Mouse (Mus musculus): ENCODE results near the gene Pdxp.
"Not testable (repeated sequence)": the region's sequence is repeated elsewhere in the genome, so short reads cannot be mapped to it uniquely, and the experiment has no call there.

The Pdxp gene

DNA sequence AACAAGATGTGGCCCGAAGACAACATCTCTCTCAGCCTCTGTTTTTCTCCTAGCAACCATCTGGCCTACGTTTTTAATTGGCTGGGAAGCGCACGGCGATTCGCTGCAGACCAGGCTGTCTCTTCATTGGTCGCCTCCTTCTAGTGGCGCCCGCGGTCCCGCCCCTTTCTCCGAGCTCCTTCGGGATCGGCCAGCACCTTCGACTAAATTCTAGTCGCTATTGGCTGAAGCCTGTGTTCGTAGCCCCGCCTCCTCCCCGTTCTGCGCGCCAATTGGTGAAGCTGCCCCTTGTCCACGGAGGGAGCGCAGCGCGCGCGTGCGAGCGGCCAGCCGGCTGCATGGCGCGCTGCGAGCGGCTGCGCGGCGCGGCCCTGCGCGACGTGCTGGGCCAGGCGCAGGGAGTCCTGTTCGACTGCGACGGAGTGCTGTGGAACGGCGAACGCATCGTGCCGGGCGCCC, at the start of gene Pdxp:
Gene Pdxp (plus strand): TSS at position 288 of the 459 bp plus-strand sequence.
- DNase-seq (ENCODE audit: low spot score): peak; percentile 97

DNA sequence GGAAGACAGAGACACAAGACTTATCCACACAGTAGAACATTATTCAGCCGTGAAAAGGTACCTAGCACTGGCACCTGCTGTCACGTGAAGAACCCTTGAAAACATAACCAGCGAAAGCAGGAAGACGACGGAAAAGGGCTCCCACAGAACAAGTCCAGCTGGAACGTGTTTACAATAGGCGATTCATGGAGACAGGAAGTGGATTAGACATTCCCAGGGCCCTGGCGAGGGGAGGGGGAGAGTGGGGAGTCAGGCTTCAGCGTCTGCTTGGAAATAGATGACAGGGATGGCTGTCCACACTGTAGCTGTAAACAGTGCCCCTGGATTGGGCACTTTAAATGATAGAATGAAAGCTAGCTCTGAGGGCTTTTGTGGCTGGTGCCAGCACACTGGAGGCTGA, 45.3 kb upstream of the Pdxp start:
- no peak for DNase-seq (ENCODE audit: low spot score)

DNA sequence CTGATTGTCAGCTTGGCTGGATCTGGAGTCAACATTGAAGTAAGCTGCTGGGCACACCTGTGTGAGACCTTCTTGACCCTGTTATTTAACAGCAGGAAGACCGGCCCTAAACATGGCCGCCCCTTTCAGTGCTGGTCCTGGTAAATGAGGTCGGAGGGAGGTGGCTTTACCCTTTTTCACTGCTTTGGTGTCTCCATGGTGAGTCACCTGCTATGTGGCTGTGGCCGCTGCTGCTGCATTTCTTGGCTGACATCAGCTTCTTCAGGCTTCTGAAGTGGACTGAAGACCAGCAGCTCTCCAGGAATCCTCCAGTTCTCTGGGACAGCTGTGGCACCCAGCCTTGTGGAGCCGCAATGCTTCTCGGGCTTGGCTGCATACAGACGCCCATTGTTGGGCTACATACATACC, 44.9 kb upstream of the Pdxp start:
- DNase-seq (ENCODE audit: low spot score): no peak

DNA sequence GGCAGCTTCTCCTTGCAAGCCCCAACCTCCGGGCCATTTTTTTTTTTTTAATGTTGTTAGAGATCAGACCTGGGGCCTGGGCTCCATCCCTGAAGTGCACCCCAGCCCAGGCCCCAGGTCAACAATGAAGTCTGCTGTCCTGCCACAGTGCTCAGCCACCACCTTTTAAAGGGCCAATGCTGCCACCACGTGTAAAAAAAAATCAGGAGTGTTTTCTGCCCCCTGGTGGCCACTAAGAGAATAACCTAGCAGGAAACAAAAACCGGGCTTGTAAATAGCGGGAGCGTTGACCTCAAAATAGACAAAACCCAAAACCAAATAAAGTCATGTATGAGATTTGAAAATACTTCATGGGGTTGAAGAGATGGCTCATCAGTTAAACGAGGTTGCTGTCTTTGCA, 43.9 kb upstream of the Pdxp start:
- peak; percentile 56 for DNase-seq (ENCODE audit: low spot score)

DNA sequence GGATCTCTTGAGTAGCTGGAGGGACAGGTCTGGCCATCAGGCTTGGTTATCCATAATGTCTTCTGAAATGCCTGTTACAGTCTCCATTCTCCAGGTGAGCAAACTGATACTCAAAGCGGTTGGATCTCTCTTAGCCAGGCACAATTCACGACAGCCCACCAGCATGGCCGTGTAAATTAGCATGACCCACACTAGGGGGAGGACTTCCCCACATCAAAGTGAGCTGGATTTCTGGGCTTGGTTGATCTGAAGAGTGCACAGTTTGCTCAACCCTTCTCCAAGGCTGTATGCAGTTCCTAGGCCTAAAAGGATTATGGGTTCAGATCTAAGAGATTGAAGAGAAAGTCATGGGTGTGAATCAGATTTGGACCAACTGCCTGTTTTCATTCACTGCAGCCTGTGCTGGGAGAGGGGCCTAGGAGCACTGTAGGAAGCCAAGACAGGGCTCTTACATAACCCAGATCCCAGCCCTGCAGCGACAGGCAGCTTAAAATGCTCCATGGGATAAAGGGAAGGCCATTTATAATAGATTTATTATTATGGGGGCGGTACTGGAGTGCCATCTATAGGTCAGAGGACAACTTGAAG, 41.6 kb upstream of the Pdxp start:
- no peak for DNase-seq (ENCODE audit: low spot score)

DNA sequence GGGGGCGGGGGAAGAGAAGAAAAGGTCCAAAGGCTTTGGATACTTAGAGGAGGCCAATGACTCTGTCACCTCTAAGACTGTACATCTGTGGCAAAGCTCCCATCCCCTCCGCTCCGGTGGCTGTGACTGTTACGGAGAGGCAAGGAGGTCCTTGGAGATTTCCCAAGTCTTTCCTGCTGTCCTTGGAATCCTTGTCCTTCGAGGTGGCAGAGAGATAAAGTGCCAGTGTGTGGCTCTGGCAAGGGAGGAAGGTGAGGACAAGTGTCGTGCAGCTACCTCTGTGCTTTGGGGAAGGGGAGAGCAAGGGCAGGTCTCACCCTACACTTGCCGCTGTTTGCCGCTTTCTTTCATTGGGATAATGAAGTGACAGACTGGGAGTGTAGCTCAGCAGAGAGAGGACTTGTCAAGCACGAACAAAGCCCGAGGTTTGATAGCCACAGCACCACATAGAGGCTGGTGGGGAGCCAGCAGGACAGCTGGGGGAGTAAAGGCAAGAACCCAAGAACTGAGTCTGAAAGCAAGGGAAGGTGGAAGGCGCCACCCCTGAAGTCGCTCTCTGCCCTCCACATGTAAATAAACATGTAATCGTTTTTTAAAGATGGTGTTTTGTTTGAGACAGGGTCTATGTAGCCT, 39.8 kb upstream of the Pdxp start:
- DNase-seq (ENCODE audit: low spot score): no peak

DNA sequence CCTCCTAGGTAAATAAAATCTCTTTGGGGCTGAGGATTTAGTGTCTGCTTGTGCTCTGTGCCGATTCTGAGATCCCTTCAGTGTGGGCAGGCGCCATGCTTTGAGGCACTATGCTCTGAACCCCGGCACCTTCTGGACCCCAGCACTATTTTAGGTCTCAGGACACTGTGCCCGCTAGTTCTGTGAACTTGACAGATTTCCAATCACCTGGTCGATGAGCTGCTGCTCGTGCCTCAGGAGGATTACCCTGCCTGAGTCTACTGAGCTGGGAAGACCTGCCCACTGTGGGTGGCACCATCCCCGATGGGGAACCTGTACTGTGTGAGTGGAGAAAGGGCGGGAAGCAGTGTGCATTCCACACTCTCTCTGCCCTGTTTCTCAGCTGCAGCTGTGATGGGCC, 38.7 kb upstream of the Pdxp start:
- no peak for DNase-seq (ENCODE audit: low spot score)

DNA sequence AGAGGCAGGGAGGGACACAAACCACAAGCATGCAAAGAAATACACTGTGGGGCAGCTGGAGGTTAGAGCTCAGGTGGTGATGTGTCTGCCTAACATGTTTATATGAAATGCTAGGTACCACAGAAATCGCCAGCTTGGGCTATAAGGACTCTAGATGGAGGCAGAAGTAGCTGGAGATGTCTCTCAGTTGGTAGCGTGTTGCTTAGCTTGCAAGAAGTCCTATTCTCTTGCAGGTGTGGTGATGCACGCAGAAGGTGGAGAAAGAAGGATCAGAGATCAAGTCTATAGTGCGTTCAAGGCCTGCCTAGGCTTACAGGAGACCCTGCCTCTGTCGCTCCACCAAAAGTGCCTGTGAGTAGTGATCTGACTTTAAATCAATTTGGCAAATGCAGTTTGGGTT, 38.2 kb upstream of the Pdxp start:
- DNase-seq (ENCODE audit: low spot score): no peak

DNA sequence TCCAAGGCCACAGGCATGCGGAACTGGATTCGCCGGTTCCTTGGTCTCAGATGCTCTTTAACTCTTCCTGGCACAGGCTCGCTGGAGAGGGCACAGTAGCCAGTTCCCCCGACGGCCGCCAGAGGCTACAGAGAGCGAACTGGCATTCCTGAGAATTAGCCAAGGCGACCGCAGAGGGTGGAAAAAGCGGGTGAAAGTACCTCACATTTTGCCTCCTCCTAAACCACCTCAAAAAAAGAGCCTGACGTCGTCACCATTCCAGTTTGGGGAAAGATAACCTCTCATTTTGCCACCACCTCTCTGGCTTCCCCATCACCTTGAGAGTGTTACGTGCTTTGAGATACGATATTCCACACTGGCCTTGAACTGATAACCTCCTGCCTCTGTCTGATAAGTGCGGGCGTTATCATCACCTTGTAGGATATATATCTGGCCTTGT, 37.4 kb upstream of the Pdxp start:
- DNase-seq (ENCODE audit: low spot score): peak; percentile 48

DNA sequence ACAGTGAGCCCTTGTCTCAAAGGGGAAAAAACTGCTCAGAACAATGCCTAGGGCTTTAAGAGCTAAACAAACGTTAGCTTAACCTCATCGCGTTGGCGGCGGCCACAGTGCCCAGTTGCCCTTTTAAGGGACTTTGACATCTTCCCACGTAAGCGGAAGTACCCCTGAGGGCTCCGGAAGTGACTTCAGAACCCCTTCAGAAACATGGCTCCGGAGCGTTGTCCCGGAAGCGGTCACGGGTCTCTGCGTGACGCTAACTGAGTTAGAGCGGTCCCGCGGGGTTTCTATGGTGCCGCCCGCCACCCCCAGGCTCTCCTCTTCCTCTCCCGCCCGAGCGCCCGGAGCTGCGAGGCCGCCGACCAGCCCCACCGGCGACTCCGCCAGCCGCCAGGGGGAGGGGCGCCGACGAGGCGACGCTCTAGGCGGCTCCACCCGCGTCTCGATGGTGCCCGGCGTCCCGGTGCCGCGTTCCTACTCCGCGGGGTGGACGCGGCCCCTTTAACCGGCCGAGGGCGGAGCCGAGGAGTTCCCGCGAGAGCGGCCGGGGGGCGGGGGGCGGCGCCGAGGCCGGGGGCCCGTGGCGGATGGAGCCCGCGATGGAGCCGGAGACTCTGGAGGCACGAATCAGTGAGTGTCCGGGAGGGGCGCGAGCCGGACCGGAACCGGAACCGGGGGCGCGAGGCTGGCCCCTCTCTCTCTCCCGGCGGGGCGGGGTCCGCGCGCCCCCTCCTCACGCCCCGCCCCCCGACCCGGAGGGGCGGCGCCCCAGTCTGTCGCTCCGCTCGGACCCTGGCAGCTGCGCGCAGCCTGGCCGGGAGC, 36.5 kb upstream of the Pdxp start, which contains the start of gene Gga1:
Gene Gga1 (plus strand): TSS at position 200 of the 819 bp plus-strand sequence.
- peak; percentile 97 for DNase-seq (ENCODE audit: low spot score)

DNA sequence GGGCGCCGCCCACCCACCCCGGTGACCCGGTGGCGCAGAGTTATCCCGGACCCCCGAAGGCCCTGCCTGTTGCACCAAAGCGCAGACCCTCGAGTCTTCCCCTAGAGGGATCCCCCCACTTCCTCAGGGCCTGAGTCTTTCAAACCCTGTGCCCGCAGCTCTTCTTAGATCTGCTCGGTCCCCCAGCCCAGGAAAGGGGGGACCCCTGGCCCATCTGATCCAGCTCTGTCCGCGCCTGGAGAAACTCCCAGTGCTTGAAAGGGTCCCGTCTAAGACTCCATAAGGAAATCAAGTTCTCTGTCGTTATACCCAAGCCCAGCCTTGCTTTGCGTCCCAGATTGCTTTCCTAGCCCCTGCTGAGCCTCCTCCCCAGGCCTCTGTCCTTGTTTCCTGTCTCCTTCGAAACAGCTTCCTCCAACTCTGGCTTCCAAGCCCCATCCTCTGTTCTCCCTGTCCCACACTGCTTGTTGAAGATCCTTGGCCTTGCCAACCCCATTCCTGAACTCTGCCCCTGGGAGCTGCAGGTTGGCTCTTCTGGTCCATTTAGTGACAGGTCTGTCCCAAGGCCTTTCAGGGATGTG, 35.8 kb upstream of the Pdxp start:
- no peak for DNase-seq (ENCODE audit: low spot score)

DNA sequence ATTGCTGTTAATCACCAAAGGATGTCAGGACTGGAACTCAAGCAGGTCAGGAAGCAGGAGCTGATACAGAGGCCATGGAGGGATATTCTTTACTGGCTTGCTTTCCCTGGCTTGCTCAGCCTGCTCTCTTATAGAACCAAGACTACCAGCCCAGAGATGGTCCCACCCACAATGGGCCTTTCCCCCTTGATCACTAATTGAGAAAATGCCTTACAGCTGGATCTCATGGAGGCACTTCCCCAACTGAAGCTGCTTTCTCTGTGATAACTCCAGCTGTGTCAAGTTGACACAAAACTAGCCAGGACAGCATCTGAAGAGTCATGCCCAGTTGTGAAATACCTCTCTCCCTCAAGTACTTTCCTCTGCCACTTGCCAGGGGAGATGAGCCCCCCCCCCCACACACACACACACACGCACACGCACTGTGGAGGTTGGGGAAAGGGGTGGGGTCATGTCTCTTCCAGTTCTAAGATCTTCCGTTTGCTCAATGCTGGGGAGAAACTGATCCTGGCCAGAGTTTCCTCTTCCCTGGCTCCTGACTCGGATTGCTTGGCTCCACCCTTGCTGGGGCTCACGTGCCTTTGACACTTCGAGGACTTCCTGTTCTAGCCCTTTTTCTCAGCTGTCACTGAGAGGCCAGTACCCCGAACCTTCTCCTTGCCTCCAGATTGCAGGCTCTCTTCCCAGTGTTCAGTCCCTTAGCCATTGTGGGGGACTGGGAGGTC, 34.8 kb upstream of the Pdxp start:
- DNase-seq (ENCODE audit: low spot score): not testable (repeated sequence)

DNA sequence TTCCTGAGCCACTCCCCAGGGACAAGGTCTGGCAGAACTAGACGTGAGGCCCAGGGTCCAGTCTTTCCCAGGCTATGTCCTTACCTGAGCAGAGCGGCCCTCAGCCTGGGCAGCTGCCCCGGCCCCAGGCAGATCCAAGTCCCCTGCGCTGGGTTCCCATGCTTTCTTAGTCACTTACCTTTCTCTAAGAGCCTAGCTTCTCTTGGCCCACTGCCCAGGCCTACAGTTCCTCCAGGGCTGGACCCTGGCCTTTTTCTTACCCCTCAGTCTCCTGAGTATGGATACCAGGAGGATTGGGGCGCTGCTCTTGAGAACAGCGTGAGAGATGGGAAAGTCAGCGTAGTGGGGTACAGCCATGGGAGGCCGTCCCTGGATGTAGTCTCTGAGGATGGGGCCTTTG, 33.3 kb upstream of the Pdxp start:
- no peak for DNase-seq (ENCODE audit: low spot score)

DNA sequence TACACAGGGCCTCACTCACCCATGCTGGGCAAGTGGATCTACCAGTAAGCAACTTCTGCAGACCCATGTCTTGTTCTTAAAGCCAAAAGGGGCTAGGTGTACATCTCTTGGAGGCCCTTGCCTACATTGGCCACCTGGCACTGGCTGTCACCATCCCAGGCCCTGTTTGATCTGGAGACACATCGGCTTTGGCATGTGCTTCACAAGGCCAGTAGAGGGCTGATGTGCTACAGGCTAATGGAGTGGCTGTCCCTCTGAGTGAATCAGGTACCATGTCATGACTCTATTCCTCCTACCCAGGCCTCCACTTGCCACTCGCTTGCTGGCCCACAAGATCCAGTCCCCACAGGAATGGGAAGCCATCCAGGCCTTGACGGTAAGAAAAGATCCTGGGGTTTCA, 31.9 kb upstream of the Pdxp start:
- DNase-seq (ENCODE audit: low spot score): no peak

DNA sequence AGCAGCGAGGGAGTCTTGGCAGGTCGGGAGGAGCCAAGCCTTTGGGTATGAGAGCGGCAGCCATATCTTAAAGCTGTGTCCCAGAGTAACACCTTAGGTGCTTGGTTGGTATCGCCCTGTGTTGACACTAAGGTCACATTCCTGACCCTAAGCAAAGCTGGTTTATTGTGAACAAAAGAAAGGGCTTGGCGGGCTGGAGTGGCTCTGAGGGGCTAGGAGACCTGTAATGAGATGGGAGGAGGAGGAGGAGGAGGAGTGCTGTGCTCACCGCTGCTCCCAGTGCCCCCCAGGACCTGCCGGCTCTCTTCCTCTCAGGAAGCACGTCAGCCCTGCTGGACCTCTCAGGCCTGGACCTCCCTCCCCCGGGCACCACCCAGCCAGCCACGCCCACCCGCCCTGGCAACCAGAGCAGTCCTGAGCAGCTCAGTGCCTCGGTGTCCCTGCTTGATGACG, 24.3 kb upstream of the Pdxp start:
- no peak for DNase-seq (ENCODE audit: low spot score)

DNA sequence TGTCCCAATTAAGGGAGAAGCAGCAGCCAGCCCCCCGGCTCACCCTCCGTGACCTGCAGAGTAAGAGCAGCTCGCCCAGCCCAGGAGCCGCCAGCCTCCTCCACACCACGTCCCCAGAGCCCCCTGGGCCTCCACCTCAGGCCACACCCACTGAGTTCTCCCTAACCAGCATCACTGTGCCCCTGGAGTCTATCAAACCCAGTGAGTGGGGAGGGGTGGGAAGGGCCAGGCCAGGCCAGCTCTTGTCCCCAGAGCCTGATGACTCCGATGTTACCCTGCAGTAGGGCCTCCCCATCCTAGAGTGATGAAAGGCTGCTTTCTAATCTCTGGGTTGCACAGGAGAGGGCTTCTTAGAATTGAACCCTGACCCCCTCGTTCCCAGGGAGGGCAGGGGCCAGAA, 21.3 kb upstream of the Pdxp start:
- no peak for DNase-seq (ENCODE audit: low spot score)

DNA sequence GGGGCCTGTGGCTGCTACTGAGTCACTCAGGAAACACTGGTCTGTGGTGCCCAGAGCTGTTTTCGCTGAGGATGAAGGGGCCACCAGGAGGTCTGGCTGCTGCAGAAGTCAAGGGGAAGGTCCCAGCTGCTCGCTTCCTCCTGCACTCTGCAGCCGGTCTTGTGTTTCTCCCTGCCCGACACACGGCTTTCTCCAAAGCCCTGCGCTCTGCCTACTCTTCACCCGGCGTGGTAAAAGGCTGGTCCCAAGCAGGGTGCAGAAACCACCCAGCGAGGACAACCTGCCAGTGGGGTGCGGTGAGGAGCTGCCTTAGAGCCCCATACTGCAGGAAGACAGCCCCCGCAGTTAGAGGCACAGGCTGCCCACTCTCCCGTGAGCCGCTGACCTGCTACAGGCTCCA, 19.0 kb upstream of the Pdxp start:
- DNase-seq (ENCODE audit: low spot score): peak; percentile 37

DNA sequence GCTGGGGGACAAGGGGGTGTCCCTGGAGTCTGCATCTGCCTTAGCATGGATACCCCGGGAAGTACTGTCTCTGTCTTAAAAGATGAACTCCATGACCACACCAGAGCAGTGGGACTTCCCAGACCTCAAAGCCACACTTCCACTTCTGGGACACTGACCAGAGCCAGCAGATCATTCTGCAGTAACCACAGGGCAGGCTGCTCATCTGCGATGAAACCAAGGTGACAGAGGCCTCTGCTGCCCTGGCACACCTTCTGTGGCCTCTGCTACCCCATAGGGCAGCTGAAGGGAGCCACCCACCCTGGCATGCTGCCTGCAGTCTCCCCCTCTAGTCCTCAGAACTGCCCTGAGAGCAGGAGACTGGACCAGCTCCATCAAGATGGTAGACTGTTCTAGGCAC, 18.0 kb upstream of the Pdxp start:
- no peak for DNase-seq (ENCODE audit: low spot score)

DNA sequence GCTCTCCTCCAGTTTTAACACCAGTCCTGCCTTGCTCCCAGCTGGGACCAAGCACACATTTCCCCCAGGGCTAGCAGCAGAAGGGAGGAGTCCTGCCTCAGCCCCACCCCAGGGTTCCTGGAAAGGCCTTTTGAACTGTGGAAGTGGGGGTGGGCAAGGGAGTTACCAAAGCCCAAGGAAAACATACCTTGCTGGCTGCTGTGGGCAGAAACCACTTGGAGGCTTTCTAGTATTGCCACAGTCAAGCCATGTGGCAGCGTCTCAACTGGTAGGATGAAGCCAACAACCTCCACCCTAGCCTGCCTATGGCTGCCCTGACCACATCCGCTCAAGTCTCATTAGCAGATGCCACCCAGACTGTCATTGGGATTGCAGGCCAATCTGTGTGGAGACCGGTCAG, 17.6 kb upstream of the Pdxp start:
- DNase-seq (ENCODE audit: low spot score): peak; percentile 65

DNA sequence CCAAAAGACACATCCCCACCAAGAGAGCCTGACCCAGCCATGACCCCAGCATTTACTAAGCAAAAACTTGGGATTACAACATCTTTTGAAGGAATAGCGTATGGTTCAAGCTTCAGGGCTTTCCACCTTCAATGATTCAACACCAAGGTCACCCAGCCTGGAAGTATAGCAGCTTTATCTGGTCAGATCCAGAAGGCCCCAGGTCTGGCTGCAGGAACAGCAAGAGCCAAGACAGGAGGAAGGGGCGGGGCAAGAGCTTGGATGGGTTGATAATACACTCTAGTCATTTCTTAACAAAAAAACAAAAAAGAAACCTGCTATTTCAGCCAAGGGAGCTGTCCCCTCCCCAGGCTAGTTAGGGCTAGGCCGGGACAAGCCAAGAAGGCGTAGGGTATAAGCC, 16.2 kb upstream of the Pdxp start:
- no peak for DNase-seq (ENCODE audit: low spot score)

DNA sequence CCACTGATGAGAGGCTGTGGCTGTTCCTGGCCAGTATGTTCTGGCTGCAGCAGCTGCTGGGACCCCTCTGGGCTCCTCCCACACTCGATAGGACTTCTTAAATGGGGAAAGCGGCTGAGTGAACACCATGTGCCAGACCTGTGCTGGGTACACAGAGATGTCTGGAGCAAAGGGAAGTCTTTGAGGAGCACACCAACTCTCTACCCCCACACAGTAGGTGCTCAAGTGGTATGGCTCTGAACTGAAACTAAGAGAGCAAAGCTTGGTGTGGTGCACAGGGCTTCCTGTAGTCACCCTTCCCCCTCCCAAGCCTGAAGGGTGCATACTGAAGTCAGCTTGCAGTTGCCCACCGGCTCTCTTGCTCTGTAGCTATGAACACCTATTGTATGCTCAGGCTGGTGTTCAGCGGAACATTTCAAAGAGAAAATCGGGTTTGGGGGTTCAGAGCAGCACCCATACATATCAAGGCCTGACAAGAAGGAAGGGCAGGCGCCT, 15.2 kb upstream of the Pdxp start:
- DNase-seq (ENCODE audit: low spot score): peak; percentile 69

DNA sequence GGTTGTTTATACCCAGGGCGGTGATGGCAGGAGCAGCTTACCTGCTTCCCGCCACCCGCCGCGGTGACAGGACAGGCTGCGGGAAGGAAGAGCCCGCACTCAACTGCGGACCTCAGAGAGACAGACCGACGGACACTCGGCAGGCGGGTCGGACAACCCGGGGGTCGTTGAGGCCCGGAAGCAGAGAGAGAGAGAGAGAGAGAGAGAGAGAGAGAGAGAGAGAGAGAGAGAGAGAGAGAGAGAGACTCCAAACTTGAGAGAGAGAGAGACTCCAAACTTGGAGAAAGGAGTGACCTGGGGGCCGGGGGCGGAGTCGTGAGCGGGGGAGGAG, 14.3 kb upstream of the Pdxp start, which contains the start of gene Gm49510:
Gene Gm49510 (plus strand): TSS at position 259 of the 331 bp plus-strand sequence.
- no peak for DNase-seq (ENCODE audit: low spot score)
